Mouse (Mus musculus): ENCODE results near the gene Ubr7. TPM values are rescaled to one million over a fixed set of nuclear protein-coding genes. Genes with fewer than 3 reads are reported as not detected.

The Ubr7 gene
- polyA plus RNA-seq, 1 experiment from 2014 or later = 18.2 TPM

- Histone ChIP-seq H3K4me2 (no peak overlapping the region), H3K4me1 (replicated peaks) (no peaks in the 10 kb centered on the region), H3K9ac (no peak overlapping the region), H3K9me3 (replicated peaks) (no peaks in the 10 kb centered on the region), H3K27ac (replicated peaks) (no peak overlapping the region), H3K27me3 (no peaks in the 10 kb centered on the region), H3K4me3 (replicated peaks) (no peak overlapping the region), H3K36me3 (replicated peaks) (no peaks in the 10 kb centered on the region; the same call in none of the 2 replicates)
- 50% methylated on average over 1 of the region's 1 CpGs for whole genome bisulfite sequencing (ENCODE audit: insufficient replicate concordance)
- no peak for ATAC-seq (ENCODE audit: insufficient read depth)
These were observed 69.4 kb downstream of the Ubr7 start for GRCm38 (mm10) chr12:102827119-102827518.

Other genes starting within 250 kb of the Ubr7 start
- gene Chga, start 203.0 kb upstream of the Ubr7 start, polyA plus RNA-seq (2015; fragmentation: Nextera tagmentation; extraction: Ambion mirVana) = 2.5 and 2.6 TPM in 2 replicates
- gene Itpk1, start 53.0 kb upstream of the Ubr7 start, polyA plus RNA-seq (2015; fragmentation: Nextera tagmentation; extraction: Ambion mirVana) = 4.0 and 5.2 TPM in 2 replicates
- 7.6 and 8.4 TPM in 2 replicates for gene Moap1, start 14.3 kb upstream of the Ubr7 start, polyA plus RNA-seq (2015; fragmentation: Nextera tagmentation; extraction: Ambion mirVana)
- gene Tmem251, start 14.2 kb upstream of the Ubr7 start, polyA plus RNA-seq (2015; fragmentation: Nextera tagmentation; extraction: Ambion mirVana) = 5.6 and 5.7 TPM in 2 replicates
- not detected in 2 replicates for gene Gm28051, start 202 bp upstream of the Ubr7 start, polyA plus RNA-seq (2015; fragmentation: Nextera tagmentation; extraction: Ambion mirVana)
- gene Gon7, start 164 bp upstream of the Ubr7 start, polyA plus RNA-seq (2015; fragmentation: Nextera tagmentation; extraction: Ambion mirVana) = 12.7 and 12.8 TPM in 2 replicates
- 7.1 and 7.2 TPM in 2 replicates for gene Gm20604, start 705 bp downstream of the Ubr7 start, polyA plus RNA-seq (2015; fragmentation: Nextera tagmentation; extraction: Ambion mirVana)
- gene Btbd7, start 120.5 kb downstream of the Ubr7 start, polyA plus RNA-seq (2015; fragmentation: Nextera tagmentation; extraction: Ambion mirVana) = 4.2 and 4.8 TPM in 2 replicates
- not detected in 2 replicates for gene Cox8c, start 141.3 kb downstream of the Ubr7 start, polyA plus RNA-seq (2015; fragmentation: Nextera tagmentation; extraction: Ambion mirVana)
- 0.01 TPM in 1 of 2 replicates, not detected in the other for gene Unc79, start 190.9 kb downstream of the Ubr7 start, polyA plus RNA-seq (2015; fragmentation: Nextera tagmentation; extraction: Ambion mirVana)

Data from liver, embryonic 15.5 days (tissue).